Mouse (Mus musculus) megakaryocyte-erythroid progenitor cell, adult 5-6 weeks (primary cell): Measurements from ENCODE around the gene Sppl3. TPM values are rescaled to one million over a fixed set of nuclear protein-coding genes. Genes with fewer than 3 reads are reported as not detected.

Experiments used
- ATAC-seq: replicated peaks from 2 replicates; pipeline ENCODE4 v1.8.0; 2016; ENCODE audit warnings: mild to moderate bottlenecking, inconsistent platforms; ENCODE audit not compliant: severe bottlenecking, poor library complexity, low FRiP score, low TSS enrichment
- total RNA-seq, 2 experiments: library from RNA; stranded (forward) in 1 of 2; stranded (reverse) in 1 of 2; fragments of 200-1000, 215-1000 nt in 1 of 2; fragments of >200 nt in 1 of 2; fragmentation: Nextera tagmentation in 1 of 2; gene quantifications; 2 replicates each; pipeline ENCODE4 v1.2.3; 2014 to 2017

Gene Sppl3
- total RNA-seq (2014; fragmentation: Nextera tagmentation) = 47.2 and 47.5 TPM in 2 replicates
- total RNA-seq (2017) = 20.0 and 23.0 TPM in 2 replicates

GRCm38 (mm10) chr5:115010577-115011216, at the start of gene Sppl3:
TSS of gene Sppl3 (plus strand) at chr5:115011137.
- ATAC-seq = peak; percentile 69

GRCm38 (mm10) chr5:114961590-114962360, 49.2 kb upstream of the Sppl3 start:
- ATAC-seq = no peak

- peak; percentile 60; the same call in 1 of the 2 replicates for ATAC-seq
Measured at GRCm38 (mm10) chr5:114964315-114964966, 46.5 kb upstream of the Sppl3 start.

- ATAC-seq = no peak
Measured at GRCm38 (mm10) chr5:114964967-114965898, 45.7 kb upstream of the Sppl3 start.

GRCm38 (mm10) chr5:114967523-114968268, 43.2 kb upstream of the Sppl3 start:
- no peak for ATAC-seq

- no peak for ATAC-seq
Measured at GRCm38 (mm10) chr5:114968651-114969050, 42.3 kb upstream of the Sppl3 start.

- no peak for ATAC-seq
Measured at GRCm38 (mm10) chr5:114969064-114969463, 41.9 kb upstream of the Sppl3 start.

- ATAC-seq = no peak
Measured at GRCm38 (mm10) chr5:114969609-114970215, 41.2 kb upstream of the Sppl3 start.

- no peak for ATAC-seq
Measured at GRCm38 (mm10) chr5:114970824-114971227, 40.1 kb upstream of the Sppl3 start, which contains the start of gene Hnf1a. TSS of gene Hnf1a (minus strand) at chr5:114971094.

GRCm38 (mm10) chr5:114972201-114972600, 38.7 kb upstream of the Sppl3 start:
- no peak for ATAC-seq

GRCm38 (mm10) chr5:114973131-114973530, 37.8 kb upstream of the Sppl3 start:
- ATAC-seq = no peak

- ATAC-seq = no peak
Measured at GRCm38 (mm10) chr5:114976935-114977334, 34.0 kb upstream of the Sppl3 start.

- ATAC-seq = no peak
Measured at GRCm38 (mm10) chr5:114978473-114978872, 32.5 kb upstream of the Sppl3 start.

- peak; percentile 47 for ATAC-seq
Measured at GRCm38 (mm10) chr5:114978888-114979249, 32.1 kb upstream of the Sppl3 start.

- ATAC-seq = peak; percentile 90
Measured at GRCm38 (mm10) chr5:114979250-114980121, 31.5 kb upstream of the Sppl3 start.

- ATAC-seq = 0 out of 2 replicates have a peak, but pooled peaks have one; percentile 18
Measured at GRCm38 (mm10) chr5:114980122-114980748, 30.7 kb upstream of the Sppl3 start.

- ATAC-seq = no peak
Measured at GRCm38 (mm10) chr5:114982001-114982400, 28.9 kb upstream of the Sppl3 start.
